Mouse (Mus musculus) ES-E14 (cell line): Measurements from ENCODE around the gene Edn2.

Experiments
- CHD2 ChIP-seq: IDR thresholded peaks from 2 replicates; pipeline ENCODE4 v1.6.1; 2014; ENCODE audit warnings: mild to moderate bottlenecking, low read depth, low read length, inconsistent platforms
- HCFC1 ChIP-seq: IDR thresholded peaks from 2 replicates; pipeline ENCODE4 v1.6.1; 2012; ENCODE audit warnings: low read length, inconsistent platforms, borderline replicate concordance; ENCODE audit not compliant: insufficient read depth
- MAFK ChIP-seq: IDR thresholded peaks from 2 replicates; pipeline ENCODE4 v1.6.1; 2014; ENCODE audit warnings: mild to moderate bottlenecking, low read depth, low read length, inconsistent platforms; ENCODE audit not compliant: insufficient read depth
- ZNF384 ChIP-seq: IDR thresholded peaks from 2 replicates; pipeline ENCODE4 v1.6.1; 2012; ENCODE audit warnings: low read depth, low read length, inconsistent platforms

DNA sequence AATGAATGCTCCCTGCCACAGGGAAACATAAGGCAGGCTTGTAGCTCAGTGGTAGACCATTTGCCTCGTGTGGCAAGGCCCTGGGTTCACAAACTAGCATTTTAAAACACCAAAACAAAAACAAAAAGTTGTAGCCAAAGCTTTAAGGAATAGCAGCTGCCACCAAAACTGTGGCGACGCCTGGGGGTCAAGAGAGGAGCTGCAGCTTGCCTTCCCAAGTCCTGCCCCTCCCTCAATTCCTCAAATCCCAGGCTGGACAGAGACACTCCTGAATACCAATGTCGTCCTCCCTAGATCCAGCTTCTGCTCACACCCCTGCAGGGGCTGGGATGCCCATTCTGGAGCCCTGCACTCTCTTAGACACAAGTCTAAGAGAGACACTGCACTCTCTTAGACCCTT is 25.9 kb downstream of the Edn2 start:
- TF ChIP-seq MAFK: no peak
- no peak for TF ChIP-seq HCFC1
- no peak for TF ChIP-seq CHD2
- TF ChIP-seq ZNF384: no peak
